Mouse (Mus musculus) forelimb bud, embryonic 11.5 days (tissue): ENCODE measurements around the gene Irs3.

ENCODE experiments used
- DNase-seq: peaks from one replicate; pipeline ENCODE4 v3.0.0-alpha.2; 2012; ENCODE audit warnings: low read depth, low spot score

Gene Irs3

GRCm38 (mm10) chr5:137645652-137646091 is at the start of gene Irs3:
Gene Irs3, minus strand, starts transcription at chr5:137645714.
- DNase-seq = no peak

- no peak for DNase-seq
Measured at GRCm38 (mm10) chr5:137694796-137695195, 49.3 kb upstream of the Irs3 start.

- DNase-seq = no peak
Measured at GRCm38 (mm10) chr5:137691881-137692280, 46.4 kb upstream of the Irs3 start.

GRCm38 (mm10) chr5:137690531-137690930 is 45.0 kb upstream of the Irs3 start:
- no peak for DNase-seq

- no peak for DNase-seq
Measured at GRCm38 (mm10) chr5:137689974-137690373, 44.5 kb upstream of the Irs3 start.

GRCm38 (mm10) chr5:137686127-137686790 is 40.7 kb upstream of the Irs3 start:
- no peak for DNase-seq

- DNase-seq = no peak
Measured at GRCm38 (mm10) chr5:137685653-137686052, 40.1 kb upstream of the Irs3 start.

GRCm38 (mm10) chr5:137684294-137685123 is 39.0 kb upstream of the Irs3 start, which contains the start of gene Agfg2:
Gene Agfg2, minus strand, starts transcription at chr5:137684726.
- DNase-seq = peak; percentile 99

- DNase-seq = no peak
Measured at GRCm38 (mm10) chr5:137683388-137684293, 38.1 kb upstream of the Irs3 start.

- DNase-seq = no peak
Measured at GRCm38 (mm10) chr5:137682526-137682925, 37.0 kb upstream of the Irs3 start.

GRCm38 (mm10) chr5:137679726-137680125 is 34.2 kb upstream of the Irs3 start:
- no peak for DNase-seq

GRCm38 (mm10) chr5:137678736-137679135 is 33.2 kb upstream of the Irs3 start:
- no peak for DNase-seq

GRCm38 (mm10) chr5:137677859-137678258 is 32.3 kb upstream of the Irs3 start:
- DNase-seq = no peak

- no peak for DNase-seq
Measured at GRCm38 (mm10) chr5:137674786-137675185, 29.3 kb upstream of the Irs3 start.

- DNase-seq = no peak
Measured at GRCm38 (mm10) chr5:137673015-137673414, 27.5 kb upstream of the Irs3 start.

GRCm38 (mm10) chr5:137672361-137672760 is 26.8 kb upstream of the Irs3 start:
- no peak for DNase-seq

- no peak for DNase-seq
Measured at GRCm38 (mm10) chr5:137671443-137672240, 26.1 kb upstream of the Irs3 start.

GRCm38 (mm10) chr5:137670240-137670639 is 24.7 kb upstream of the Irs3 start:
- no peak for DNase-seq

GRCm38 (mm10) chr5:137668971-137669370 is 23.5 kb upstream of the Irs3 start:
- no peak for DNase-seq

- DNase-seq = no peak
Measured at GRCm38 (mm10) chr5:137663057-137663456, 17.5 kb upstream of the Irs3 start.
